12 mouse cellular contexts compared by ENCODE assay signal in genomic region chr17:71125519-71125918, GRCm38 (mm10). TPM values are rescaled to one million over a fixed set of nuclear protein-coding genes. Genes with fewer than 3 reads are reported as not detected.
DNase-seq lines count a peak whose midpoint lies in the region; ATAC-seq lines count a peak whose summit lies in the region.
"Had no signal": no experiment of that assay in that cellular context is flagged by ENCODE, and none has a peak within 500 bp of the region (broad histone marks: within the 10 kb centered on the region; RNA-seq: fewer than 3 reads in every experiment).

No protein-coding gene starts in this region.

- no peaks in the 10 kb centered on the region for H3K27me3 ChIP-seq in kidney, embryonic 15.5 days
- H3K27me3 ChIP-seq: forebrain, embryonic 12.5 days; hindbrain, embryonic 15.5 days; midbrain, embryonic 15.5 days had no signal

- intact Hi-C loops in gastrocnemius, postnatal 14 days (cut with DNase I; ENCODE audit: low total_unique reads) = no loop called here

- 20% methylated on average over 12 of the region's 12 CpGs for WGBS in kidney, embryonic 15.5 days

- H3K4me2 ChIP-seq in kidney, embryonic 15.5 days = peak overlapping the region; percentile 40
- H3K4me2 ChIP-seq: forebrain, embryonic 12.5 days; hindbrain, embryonic 15.5 days; midbrain, embryonic 15.5 days had no signal

- peak overlapping the region; percentile 89 for H3K27ac ChIP-seq in kidney, embryonic 15.5 days
- 0 out of 2 replicates have a peak overlapping the region, but pooled peaks have one; percentile 46 for H3K27ac ChIP-seq in brown adipose tissue, adult 24 weeks (replicated peaks; ENCODE audit: low read depth, low read length)
- H3K27ac ChIP-seq: forebrain, embryonic 12.5 days; hindbrain, embryonic 15.5 days; midbrain, embryonic 15.5 days had no signal

- ATAC-seq in kidney, embryonic 15.5 days (replicated peaks; ENCODE audit: low FRiP score) = peak; percentile 68
- peak; percentile 95 for ATAC-seq in megakaryocyte, adult 5-6 weeks (ENCODE audit: poor library complexity, severe bottlenecking)
- ATAC-seq: midbrain, embryonic 15.5 days had no signal

- peak; percentile 35 for DNase-seq in embryo, embryonic 11 days
- no peak for DNase-seq in embryo, embryonic 10.5 days (ENCODE audit: low spot score)
- no peak for DNase-seq in kidney, adult 11 months
- no peak for DNase-seq in adrenal gland, adult 8-10 months
- DNase-seq in gastrocnemius, postnatal 14 days = no peak
- DNase-seq: cerebellum, adult 2 months had no signal

- H3K9ac ChIP-seq in kidney, embryonic 15.5 days = no peak overlapping the region
- H3K9ac ChIP-seq: forebrain, embryonic 12.5 days; hindbrain, embryonic 15.5 days; midbrain, embryonic 15.5 days had no signal

- peaks cover 76% of the 10 kb centered on the region for H3K4me1 ChIP-seq in kidney, embryonic 15.5 days
- H3K4me1 ChIP-seq in brown adipose tissue, adult 24 weeks (ENCODE audit: control insufficient read depth, insufficient read depth, insufficient read length, low read length) = no peaks in the 10 kb centered on the region
- H3K4me1 ChIP-seq: midbrain, embryonic 15.5 days had no signal

- H3K36me3 ChIP-seq in kidney, embryonic 15.5 days = no peaks in the 10 kb centered on the region
- H3K36me3 ChIP-seq: forebrain, embryonic 12.5 days; hindbrain, embryonic 15.5 days; midbrain, embryonic 15.5 days had no signal

- H3K9me3 ChIP-seq in kidney, embryonic 15.5 days (replicated peaks) = no peaks in the 10 kb centered on the region
- H3K9me3 ChIP-seq: forebrain, embryonic 12.5 days; hindbrain, embryonic 15.5 days; midbrain, embryonic 15.5 days had no signal

- H3K4me3 ChIP-seq in kidney, embryonic 15.5 days (replicated peaks) = peak overlapping the region; percentile 6; the same call in 1 of the 2 replicates
- no peak overlapping the region for H3K4me3 ChIP-seq in brown adipose tissue, adult 24 weeks (ENCODE audit: insufficient read depth, low read depth, low read length)
- H3K4me3 ChIP-seq: forebrain, embryonic 12.5 days; hindbrain, embryonic 15.5 days; midbrain, embryonic 15.5 days had no signal

RNA-seq across cellular contexts. Expression of gene Lpin2, which starts 56.8 kb away (rescaled TPM):
- 70.7 and 75.3 TPM in 2 replicates for polyA plus RNA-seq in kidney, embryonic 15.5 days (2015; fragmentation: Nextera tagmentation; extraction: Ambion mirVana)
- polyA plus RNA-seq in brown adipose tissue, adult 24 weeks (2012; ENCODE audit: insufficient read depth, insufficient read length, missing spikeins) = 3.3 and 6.3 TPM in 2 replicates
- 21.7 and 25.3 TPM in 2 replicates for total RNA-seq in megakaryocyte, adult 5-6 weeks (2015)
- 31.4 and 38.1 TPM in 2 replicates for total RNA-seq in megakaryocyte, adult 5-6 weeks (2017)
- total RNA-seq in adrenal gland, adult 8-10 months (2022) = 10 to 100 TPM; 43.3 to 68.5 (median 55.2) TPM
- total RNA-seq in gastrocnemius, postnatal 14 days (2021) = 1 to 10 TPM; 6.1 to 6.3 TPM
